Mouse (Mus musculus): ENCODE data around the gene Slc35f3. TPM values are rescaled to one million over a fixed set of nuclear protein-coding genes. Genes with fewer than 3 reads are reported as not detected.
A peak's percentile ranks its signal among the peaks of the same experiment; 100 is the strongest.

Slc35f3 gene
- total RNA-seq, 2 experiments from 2014 or later = not detected

- no peak for ATAC-seq (ENCODE audit: poor library complexity, severe bottlenecking)
These were observed 28.4 kb downstream of the Slc35f3 start for GRCm38 (mm10) chr8:126326731-126327130.

GRCm38 (mm10) chr8:126327786-126328185, 29.4 kb downstream of the Slc35f3 start:
- no peak for ATAC-seq (ENCODE audit: poor library complexity, severe bottlenecking)

GRCm38 (mm10) chr8:126338864-126339263, 40.5 kb downstream of the Slc35f3 start:
- ATAC-seq (ENCODE audit: poor library complexity, severe bottlenecking) = no peak

GRCm38 (mm10) chr8:126339357-126339756, 41.0 kb downstream of the Slc35f3 start:
- ATAC-seq (ENCODE audit: poor library complexity, severe bottlenecking) = no peak

- no peak for ATAC-seq (ENCODE audit: poor library complexity, severe bottlenecking)
These were observed 42.8 kb downstream of the Slc35f3 start for GRCm38 (mm10) chr8:126341200-126341599.

GRCm38 (mm10) chr8:126343427-126343826, 45.1 kb downstream of the Slc35f3 start:
- no peak for ATAC-seq (ENCODE audit: poor library complexity, severe bottlenecking)

- no peak for ATAC-seq (ENCODE audit: poor library complexity, severe bottlenecking)
These were observed 46.7 kb downstream of the Slc35f3 start for GRCm38 (mm10) chr8:126345100-126345499.

- ATAC-seq (ENCODE audit: poor library complexity, severe bottlenecking) = peak; percentile 68
These were observed 54.9 kb downstream of the Slc35f3 start for GRCm38 (mm10) chr8:126353259-126353658.

GRCm38 (mm10) chr8:126357946-126358345, 59.6 kb downstream of the Slc35f3 start:
- ATAC-seq (ENCODE audit: poor library complexity, severe bottlenecking) = no peak

- no peak for ATAC-seq (ENCODE audit: poor library complexity, severe bottlenecking)
These were observed 60.9 kb downstream of the Slc35f3 start for GRCm38 (mm10) chr8:126359296-126359695.

- ATAC-seq (ENCODE audit: poor library complexity, severe bottlenecking) = no peak
These were observed 61.7 kb downstream of the Slc35f3 start for GRCm38 (mm10) chr8:126360106-126360505.

- ATAC-seq (ENCODE audit: poor library complexity, severe bottlenecking) = no peak
These were observed 62.3 kb downstream of the Slc35f3 start for GRCm38 (mm10) chr8:126360701-126361100.

- ATAC-seq (ENCODE audit: poor library complexity, severe bottlenecking) = no peak
These were observed 67.9 kb downstream of the Slc35f3 start for GRCm38 (mm10) chr8:126366251-126366650.

- ATAC-seq (ENCODE audit: poor library complexity, severe bottlenecking) = no peak
These were observed 70.1 kb downstream of the Slc35f3 start for GRCm38 (mm10) chr8:126368349-126369054.

- no peak for ATAC-seq (ENCODE audit: poor library complexity, severe bottlenecking)
These were observed 73.5 kb downstream of the Slc35f3 start for GRCm38 (mm10) chr8:126371871-126372270.

- ATAC-seq (ENCODE audit: poor library complexity, severe bottlenecking) = peak; percentile 49; the same call in 1 of the 2 replicates
These were observed 81.2 kb downstream of the Slc35f3 start for GRCm38 (mm10) chr8:126379580-126379979.

- no peak for ATAC-seq (ENCODE audit: poor library complexity, severe bottlenecking)
These were observed 81.8 kb downstream of the Slc35f3 start for GRCm38 (mm10) chr8:126380141-126380540.

- no peak for ATAC-seq (ENCODE audit: poor library complexity, severe bottlenecking)
These were observed 82.9 kb downstream of the Slc35f3 start for GRCm38 (mm10) chr8:126381299-126381698.

- ATAC-seq (ENCODE audit: poor library complexity, severe bottlenecking) = no peak
These were observed 83.9 kb downstream of the Slc35f3 start for GRCm38 (mm10) chr8:126382216-126382615.

- no peak for ATAC-seq (ENCODE audit: poor library complexity, severe bottlenecking)
These were observed 84.4 kb downstream of the Slc35f3 start for GRCm38 (mm10) chr8:126382749-126383148.

- peak; percentile 90 for ATAC-seq (ENCODE audit: poor library complexity, severe bottlenecking)
These were observed 89.2 kb downstream of the Slc35f3 start for GRCm38 (mm10) chr8:126387566-126387965.

GRCm38 (mm10) chr8:126391541-126391940, 93.2 kb downstream of the Slc35f3 start:
- no peak for ATAC-seq (ENCODE audit: poor library complexity, severe bottlenecking)

- no peak for ATAC-seq (ENCODE audit: poor library complexity, severe bottlenecking)
These were observed 97.0 kb downstream of the Slc35f3 start for GRCm38 (mm10) chr8:126395386-126395785.

All from megakaryocyte, adult 5-6 weeks (primary cell).